Mouse (Mus musculus) frontal cortex, postnatal 25 days (tissue): Measurements from ENCODE around the gene Man1a.

Source experiments
- DNase-seq, 2 experiments: peaks; one replicate each; pipeline ENCODE4 v3.0.0; 2022; ENCODE audit warnings: low spot score in 2 of 2

Gene Man1a

DNA sequence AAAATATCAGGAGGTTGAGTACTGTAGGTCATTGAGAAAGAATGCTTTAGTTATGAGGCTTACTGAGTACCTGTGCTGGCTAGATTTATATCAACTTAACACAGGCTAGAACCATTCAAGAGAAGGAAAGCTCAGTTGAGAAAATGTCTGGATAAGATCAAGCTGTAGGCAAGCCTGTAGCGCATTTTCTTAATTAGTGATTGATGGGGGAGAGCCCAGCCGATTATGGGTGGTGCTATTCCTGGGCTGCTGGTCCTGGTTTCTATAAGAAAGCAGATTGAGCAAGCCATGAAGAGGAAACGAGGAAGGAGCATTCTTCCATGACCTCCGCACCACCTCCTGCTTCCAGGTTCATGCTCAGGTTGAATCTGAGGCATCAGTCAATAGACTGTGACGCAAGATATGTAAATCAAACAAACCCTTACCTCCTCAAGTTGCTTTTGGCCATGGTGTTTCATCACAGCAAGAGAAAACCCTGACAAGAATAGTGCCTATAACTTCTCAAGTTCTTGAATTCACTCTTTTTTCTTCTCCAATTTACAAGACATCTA lies 58.4 kb downstream of the Man1a start:
- no peak for DNase-seq

DNA sequence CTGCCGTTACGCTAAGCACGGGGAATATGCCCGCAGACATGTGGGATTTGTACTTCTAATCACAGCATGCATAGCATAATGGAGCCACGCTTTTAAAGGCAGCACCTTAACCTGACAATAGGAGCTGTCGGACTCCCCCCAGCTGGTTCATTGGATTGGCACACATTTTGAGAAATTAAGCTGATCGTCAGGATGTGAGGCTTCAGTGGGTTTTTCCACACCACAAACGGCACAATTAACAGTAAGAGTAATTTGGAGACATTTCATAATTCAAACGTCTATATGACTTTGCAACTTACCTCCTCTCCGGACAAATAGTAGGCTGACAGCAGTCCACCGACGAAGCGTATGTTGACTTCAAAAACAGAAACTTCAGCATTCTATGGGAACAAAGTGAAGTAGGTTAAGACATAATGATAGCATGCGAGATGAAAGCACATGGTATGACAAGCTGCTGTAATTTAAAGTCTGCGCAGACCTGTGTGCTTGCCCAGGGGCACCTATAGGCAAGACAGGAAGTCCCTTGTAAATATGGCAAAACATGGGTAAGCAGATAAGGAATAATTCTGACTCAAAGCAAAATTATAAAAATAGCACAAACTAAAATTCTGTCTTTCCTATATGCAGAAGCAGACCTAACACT lies 62.2 kb downstream of the Man1a start:
- DNase-seq: no peak

DNA sequence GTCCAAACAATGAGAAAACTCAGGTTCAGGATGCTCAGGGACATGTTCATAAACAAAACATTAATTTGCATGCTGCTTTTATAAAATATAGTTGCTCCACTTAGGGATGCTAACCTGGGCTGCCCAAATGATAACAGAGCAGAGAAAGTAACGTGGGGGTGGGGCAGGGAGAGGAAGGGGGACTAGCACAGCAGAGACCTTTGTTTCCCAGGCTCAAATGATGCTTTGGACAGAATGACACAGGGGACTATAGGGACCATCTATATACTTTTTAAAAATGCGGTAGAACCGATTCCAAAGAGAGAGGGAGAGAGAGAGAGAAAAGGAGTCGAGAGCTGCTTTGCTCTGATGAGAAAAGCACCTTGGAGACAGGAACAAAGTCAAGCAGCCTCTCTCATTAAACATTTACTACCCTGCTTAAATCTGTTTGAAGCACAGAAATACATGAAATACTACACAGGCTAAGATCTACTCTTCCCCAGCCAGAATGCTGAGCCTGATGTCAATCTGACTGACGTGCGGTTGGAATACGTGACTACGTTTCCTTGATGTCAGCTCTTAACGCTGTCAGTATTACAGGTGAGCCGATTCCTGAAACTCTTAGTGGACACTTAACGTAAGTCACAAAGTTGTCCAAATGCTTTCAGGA lies 63.1 kb downstream of the Man1a start:
- DNase-seq: no peak

DNA sequence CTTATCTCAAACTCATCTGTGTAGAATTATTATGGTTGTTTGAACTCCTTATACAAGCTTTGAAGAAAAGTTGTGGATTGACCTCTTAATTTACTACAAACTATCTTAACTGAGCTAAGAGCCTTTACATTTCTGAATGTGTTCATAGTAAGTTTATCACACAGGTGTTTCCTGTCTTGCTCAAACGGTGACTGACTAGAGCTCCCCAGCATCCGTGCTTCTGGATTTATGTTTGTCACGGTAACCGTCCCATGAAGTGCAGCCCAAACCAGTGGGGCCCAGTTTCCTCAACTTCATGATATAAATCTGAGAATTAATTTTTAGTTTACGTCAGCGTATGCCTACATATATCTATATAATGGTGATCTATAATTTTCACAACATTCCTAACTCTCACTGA lies 67.3 kb downstream of the Man1a start:
- no peak for DNase-seq

DNA sequence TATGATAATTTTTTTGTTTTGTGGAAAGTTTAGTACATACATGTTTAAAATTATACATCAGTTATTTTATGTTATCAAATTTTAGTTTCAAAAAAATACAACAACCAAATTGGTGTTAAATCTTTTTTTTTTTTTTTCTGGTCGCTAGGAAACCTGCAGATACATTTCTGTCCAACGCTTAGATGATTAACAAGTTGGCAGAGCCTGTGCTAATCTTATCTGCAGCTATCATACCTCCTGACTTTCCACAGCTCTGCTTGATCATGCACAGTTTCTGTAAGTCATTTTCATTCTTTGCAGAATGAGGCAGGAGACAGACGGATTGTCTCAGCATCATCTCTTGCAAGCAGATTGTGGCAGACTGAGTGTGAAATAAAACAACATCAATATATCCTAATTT lies 69.5 kb downstream of the Man1a start:
- no peak for DNase-seq

DNA sequence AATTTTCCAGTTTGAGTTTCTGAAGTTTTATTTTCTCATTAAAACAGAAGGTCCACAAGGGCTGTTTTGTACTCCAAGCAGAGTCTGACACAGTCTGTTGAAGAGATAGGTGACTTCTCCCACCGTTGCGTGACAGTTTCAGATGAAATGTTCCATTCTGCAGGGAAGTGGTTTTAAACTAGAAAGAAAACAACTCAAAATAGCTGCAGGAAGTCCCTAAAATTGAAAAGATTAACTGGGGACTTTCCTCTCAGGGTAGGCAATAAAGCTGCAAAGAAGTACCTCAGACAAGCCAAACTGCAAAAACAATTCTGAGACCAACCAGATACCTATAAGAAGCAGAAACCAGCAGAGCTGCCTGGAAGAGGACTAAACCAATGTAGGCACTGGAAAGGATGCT lies 70.6 kb downstream of the Man1a start:
- no peak for DNase-seq

DNA sequence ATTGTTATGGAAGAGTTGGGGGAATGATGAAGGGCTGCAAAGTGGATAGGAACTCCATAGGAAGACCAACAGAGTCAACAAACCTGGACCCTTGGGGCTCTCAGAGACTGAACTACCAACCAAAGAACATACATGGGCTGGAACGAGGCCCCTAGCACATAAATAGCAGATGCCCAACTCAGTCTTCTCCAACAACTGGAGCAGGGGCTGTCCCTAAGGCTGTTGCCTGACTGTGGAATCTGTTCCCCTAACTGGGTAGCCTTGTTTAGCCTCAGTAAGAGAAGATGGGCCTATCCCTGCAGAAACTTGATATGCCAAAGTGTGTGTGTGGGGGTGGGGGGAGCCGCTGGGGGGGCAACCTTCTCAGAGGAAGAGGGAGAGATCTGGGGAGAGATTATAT lies 73.5 kb downstream of the Man1a start:
- DNase-seq: no peak

DNA sequence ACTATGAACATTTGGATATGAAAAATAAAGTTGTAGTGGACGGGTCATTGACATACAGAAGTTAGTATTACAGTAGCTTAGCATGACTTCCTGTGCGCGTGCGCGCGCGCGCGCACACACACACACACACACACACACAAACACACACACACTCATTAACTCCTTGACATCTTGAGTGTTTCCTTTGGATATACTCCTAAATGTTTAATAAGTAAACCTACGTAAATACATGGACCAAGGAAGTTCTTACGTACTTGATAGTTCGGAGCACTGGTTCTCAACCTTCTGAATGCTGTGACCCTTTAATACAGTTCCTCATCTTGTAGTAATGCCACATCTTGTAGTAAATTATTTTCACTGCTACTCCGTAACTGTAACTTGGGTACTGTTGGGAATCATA lies 79.1 kb downstream of the Man1a start:
- no peak for DNase-seq

DNA sequence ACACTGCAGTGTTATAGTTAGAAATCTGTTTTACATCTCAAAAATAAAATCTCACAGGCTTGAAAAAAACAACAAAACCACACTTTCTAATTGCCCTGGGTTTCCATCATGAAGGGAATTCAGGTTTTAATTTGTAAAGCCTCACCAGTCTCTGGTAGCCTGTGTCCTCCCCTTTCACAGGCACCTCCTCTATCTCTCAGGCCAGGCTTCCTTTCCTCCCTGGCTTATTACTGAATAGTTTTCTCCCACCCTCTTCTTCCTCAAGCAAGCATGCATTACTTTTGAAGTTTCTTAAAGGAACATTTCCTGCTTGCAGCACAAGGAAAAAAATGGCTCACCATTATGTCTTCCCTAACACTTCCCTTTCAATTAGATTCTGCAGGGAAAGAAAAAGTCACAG lies 80.2 kb downstream of the Man1a start:
- no peak for DNase-seq

DNA sequence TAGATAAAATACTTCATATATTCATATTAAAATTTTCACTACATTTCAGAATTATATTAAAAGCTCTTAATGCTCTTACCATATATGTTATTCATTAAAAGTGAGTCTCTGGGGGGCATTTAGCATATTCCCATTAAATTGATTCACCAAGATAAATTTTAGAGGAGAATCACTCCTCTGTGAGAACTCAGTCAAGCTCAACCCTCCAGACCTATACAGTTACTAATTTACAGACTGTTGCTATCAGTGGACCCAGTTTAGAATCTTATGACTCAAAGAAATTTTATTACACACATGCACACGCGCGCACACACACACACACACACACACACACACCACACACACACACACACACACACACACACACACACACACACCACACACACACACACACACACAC lies 81.8 kb downstream of the Man1a start:
- no peak for DNase-seq

DNA sequence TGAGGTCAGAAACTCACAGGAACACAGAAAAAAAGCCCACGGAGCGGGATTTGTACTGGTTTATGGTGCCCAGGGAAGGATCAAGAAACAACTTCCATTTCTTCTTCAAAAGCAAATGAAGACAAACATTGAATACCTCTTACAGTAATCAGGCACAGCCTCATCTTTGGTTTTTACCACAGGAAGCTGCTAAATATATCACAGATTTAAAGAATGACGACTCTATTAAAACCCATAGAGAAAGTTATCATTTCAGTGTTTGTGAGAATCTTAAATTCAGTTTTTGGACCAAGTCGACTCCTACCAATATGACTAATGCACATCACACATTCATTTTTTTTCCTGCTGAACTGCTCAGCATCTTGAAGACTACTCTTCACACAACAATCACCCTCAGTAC lies 86.0 kb downstream of the Man1a start:
- no peak for DNase-seq

DNA sequence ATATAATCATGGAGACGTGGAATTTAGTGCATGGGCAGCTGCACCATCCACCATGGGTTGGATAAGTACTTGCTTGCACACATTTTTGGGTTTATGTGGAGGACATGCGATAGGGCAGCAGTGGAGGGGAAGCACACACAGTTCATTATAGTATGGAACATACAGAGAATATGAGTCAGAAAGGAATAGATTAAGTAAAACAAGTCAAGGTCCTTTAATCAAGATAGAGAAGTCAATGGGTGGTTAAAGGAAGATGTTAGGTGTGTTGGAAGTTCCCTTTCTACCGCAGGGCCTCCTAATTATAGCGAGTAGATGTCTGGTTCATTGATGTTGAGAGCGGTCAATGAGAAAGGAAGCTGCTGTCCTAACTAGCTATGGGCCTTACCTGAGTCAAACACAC lies 91.5 kb downstream of the Man1a start:
- DNase-seq: no peak

DNA sequence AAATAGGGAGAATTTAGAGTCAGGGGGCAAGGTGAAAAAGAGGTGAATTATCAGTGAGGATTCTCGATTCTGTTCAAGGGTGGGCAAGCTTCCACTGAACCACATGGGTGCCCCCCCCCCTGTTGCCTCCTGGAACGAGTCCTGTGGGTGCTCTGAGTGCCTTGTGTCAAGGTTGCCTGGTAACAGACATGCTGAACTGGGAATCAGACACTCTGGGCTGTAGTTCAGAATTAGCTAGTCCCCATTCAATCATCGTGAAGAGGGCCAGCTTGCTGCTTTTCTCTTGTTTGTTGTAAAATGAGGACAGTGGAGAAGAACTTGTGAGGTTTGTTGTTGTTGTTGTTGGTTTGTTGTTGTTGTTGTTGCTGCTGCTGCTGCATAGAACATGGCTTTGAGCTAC lies 92.3 kb downstream of the Man1a start:
- DNase-seq: no peak

DNA sequence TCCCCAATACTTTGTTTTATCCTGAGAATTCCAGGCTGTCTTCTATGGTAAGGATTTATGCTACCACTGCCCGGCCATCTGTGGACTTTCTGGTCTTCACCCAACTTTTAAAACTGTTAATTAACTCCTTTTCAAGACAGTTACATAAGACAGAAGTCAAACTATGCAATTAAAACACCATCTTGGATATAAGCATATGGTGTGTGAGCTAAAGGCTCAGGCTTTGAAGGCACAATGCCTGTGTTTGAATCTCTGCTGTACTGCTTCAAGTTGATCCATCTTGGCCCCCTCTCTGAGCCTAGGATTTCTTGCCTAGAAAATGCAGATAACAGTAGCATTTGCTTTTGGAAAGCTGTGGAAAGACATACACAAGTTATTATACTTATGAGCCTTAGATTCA lies 97.8 kb downstream of the Man1a start:
- no peak for DNase-seq

DNA sequence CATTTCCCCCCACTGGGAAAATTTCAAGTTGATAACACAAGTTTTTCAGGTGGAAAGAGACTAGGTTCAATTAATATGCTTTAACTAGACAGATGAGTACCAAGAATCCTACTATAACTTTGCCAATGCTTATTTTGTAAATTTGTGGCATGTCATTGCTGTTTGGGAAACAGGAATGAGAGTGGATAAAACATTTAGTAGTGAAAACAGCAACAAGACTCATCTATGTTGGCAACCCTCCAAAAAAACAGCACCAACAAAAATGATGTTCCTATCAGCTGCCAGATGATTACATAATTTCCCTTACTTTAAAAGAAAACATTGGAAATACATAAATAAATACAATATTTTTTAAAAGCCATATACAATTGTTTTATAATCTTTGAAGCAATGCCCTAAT lies 102.2 kb downstream of the Man1a start:
- no peak for DNase-seq

DNA sequence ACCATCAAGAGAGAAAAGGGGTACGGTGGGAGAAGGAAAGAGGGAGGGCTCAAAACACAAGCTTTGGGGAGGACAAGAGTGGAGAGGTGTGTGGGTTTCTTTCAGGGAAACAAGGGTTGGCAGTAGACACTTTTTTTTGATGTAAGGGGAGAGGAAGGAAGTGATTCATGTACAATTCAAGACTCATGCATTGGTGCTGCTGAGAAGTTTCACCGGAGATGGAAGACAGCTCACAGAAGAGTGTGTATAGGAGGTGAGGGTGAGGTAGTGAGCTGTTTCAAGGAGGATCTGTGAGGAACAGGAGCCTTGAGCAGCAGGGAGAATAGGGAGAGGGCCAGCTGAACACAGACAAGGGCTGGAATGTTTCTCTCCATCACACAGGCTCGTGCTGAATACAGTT lies 116.7 kb downstream of the Man1a start:
- DNase-seq: no peak

DNA sequence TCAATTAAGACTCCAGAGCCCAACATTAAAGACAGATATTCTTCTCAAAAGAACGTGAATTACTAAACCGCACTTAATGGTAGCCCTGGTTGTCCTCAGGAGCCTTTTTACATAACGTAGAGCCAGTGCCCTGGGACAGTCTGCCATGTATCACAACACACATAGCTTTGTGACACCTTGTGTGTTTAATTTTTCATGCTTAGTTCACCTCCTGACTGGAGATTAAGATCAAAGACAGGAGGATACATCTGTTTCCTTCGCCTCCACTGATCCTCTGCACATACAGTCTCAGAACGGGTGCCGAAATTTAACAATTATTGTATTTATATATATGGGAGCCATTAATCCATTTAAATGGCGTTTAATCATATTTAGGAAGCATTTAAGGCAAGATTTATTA lies 134.8 kb downstream of the Man1a start:
- no peak for DNase-seq

DNA sequence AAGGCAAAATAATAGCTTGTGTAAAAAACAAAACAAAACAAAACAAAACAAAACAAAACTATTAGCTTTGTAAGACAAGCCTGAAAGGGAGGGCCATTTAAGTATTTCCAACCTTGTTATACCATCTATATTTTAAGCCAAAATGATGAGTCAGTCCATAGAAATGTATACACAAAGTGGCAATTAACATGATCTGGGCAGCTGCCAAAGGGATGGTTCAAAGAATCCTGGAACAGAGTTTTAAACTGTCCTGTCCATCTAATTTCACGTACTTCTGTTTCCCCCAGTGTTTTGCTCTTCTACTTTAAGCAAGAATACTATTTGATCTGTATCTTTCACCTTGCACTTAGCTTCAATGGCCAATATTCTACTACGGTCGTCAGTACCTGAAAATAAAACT lies 138.2 kb downstream of the Man1a start:
- no peak for DNase-seq

DNA sequence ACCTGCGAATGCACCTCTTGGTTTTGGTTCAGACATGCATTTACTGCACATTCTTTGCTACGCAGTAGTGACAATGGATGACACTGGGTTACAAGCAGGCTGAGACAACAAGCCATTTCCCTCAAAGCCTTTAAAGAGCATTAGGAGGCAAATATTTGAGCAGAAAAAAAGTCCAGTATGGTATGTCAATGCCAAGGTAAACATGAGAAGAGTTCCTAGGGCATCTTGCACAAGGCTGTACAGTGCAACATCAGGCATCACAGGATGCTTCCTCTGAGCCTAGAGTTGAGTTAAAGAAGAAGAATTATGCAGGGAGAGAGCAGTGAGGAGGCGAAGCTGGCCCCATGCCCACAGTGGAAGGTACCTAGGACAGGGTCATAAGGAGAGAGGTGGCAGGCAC lies 140.3 kb downstream of the Man1a start:
- no peak for DNase-seq

DNA sequence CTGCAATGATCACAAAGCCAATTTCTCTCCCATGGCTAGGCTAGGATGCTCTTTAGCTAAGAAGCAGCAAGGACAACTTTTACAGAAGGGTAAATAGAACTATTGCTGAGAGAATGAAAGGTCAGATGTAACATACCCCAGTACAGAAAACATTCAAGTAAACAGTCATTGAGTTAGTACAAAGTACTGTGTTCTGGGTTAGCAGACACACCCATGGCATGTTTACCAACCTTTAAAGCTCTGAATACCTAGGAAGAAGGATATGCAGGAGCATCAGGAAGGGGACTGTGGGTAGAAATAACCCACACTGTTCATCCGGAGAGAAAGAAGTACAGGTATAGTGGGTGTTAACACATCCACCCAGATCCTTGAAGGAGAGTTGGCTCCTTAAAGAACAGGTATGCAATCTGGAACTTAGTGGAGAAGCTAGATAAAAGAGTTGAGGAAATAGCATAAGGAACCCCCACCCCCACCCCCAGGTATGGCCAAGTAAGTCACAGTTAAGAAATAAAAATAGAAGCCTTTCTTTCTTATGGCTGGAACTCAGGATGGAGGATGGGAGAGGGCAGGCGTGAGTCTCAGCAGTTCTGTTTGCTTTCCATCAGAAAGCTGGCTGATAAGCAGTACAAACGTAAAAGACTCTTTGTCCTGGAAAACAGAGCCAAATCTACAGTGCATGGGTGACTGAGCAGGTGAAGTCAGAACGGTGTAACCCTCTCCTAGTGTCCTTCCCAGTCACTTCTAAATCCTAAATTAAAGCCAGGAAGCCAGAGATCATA lies 146.5 kb downstream of the Man1a start:
- no peak for DNase-seq

DNA sequence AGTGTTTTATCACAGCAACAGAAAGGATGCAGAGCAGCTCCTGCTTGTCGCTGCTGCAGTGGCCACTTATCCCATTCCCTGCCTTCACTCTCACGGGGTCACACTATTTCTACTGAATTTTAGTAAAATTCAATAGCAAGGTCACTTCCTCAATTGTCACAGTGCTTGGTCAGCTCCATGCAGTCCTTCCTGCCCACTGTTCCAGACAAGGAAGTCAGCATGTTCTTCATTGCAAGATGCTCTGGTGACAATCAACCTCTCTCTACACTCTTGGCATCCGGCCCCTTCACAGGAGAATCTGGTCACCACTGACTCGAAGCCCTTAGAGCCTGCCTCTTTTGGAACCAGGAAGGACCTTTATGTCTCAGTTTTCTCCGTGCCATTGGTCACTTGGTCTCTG lies 148.5 kb downstream of the Man1a start:
- no peak for DNase-seq

DNA sequence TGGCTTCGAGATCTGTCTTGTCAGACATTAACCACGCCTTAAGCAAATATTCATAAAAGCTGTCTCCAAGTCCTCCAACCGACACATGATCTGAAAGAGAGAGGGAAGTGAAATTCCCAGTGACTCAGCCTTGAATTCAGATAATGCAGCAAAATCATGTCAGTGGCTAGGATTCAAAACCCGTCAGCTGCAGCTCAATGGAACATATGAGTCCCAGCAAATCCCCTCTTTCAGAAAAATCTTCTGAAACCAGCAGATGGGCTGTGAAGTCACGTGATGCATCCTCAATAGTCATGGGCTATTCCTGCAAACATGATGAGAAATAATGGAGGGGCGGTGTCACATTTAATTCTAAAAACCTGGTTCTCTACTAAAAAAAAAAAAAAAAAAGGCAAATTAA lies 151.0 kb downstream of the Man1a start:
- no peak for DNase-seq

DNA sequence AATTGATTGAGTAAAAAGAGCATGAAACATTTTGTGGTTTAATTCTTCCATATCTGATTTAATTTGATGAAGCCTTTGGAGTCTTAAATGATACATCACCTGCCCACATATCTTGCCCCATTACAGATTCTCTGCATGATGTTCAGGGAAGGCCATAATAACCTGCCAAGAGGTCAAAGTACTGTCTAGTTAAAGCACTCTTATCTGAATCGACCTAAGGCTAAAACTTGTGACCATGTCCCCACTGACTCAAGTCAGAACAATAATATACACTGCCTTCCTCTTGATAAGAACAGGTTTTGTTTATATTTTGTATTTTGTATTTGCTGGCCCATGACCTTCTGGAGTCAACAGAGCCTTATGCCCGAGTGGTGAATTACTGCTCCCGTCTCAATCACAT lies 154.2 kb downstream of the Man1a start:
- DNase-seq: no peak
